ENCODE assay signal across 10 mouse cellular contexts in genomic region chr12:103389982-103390381, GRCm38 (mm10). TPM values are rescaled to one million over a fixed set of nuclear protein-coding genes. Genes with fewer than 3 reads are reported as not detected.
DNase-seq lines count a peak whose midpoint lies in the region; ATAC-seq and TF ChIP-seq lines count a peak whose summit lies in the region.
"Had no signal": no experiment of that assay in that cellular context is flagged by ENCODE, and none has a peak within 500 bp of the region (broad histone marks: within the 10 kb centered on the region; RNA-seq: fewer than 3 reads in every experiment).

No protein-coding gene starts in this region.

- 0 out of 2 replicates have a peak, but pooled peaks have one; percentile 8 for ATAC-seq in common myeloid progenitor, adult 5-6 weeks (replicated peaks; ENCODE audit: low read depth, poor library complexity, severe bottlenecking)
- ATAC-seq in midbrain, embryonic 13.5 days, result no peak
- ATAC-seq in activated CD4-positive, CD25-positive, alpha-beta regulatory T cell, adult 4 months, result no peak

- H3K27ac ChIP-seq in layer of hippocampus, adult 2 months, result peak overlapping the region; percentile 95
- H3K27ac ChIP-seq in midbrain, embryonic 13.5 days, result no peak overlapping the region

- H3K4me3 ChIP-seq in layer of hippocampus, adult 2 months, result peak overlapping the region; percentile 84
- H3K4me3 ChIP-seq in midbrain, embryonic 13.5 days (replicated peaks), result 0 out of 2 replicates have a peak overlapping the region, but pooled peaks have one; percentile 82

- no peaks in the 10 kb centered on the region for H3K9me3 ChIP-seq in midbrain, embryonic 13.5 days

- H3K27me3 ChIP-seq in midbrain, embryonic 13.5 days, result no peaks in the 10 kb centered on the region
- H3K27me3 ChIP-seq: Patski had no signal

- TF ChIP-seq CTCF in layer of hippocampus, adult 2 months (conservative IDR thresholded peaks at IDR 0.05), result no peak

- no peaks in the 10 kb centered on the region for H3K36me3 ChIP-seq in midbrain, embryonic 13.5 days

- peaks cover 13% of the 10 kb centered on the region for H3K4me1 ChIP-seq in midbrain, embryonic 13.5 days (replicated peaks)

- H3K4me2 ChIP-seq in midbrain, embryonic 13.5 days (replicated peaks), result no peak overlapping the region

- 85% methylated on average over 4 of the region's 4 CpGs for WGBS in midbrain, embryonic 13.5 days

- peak; percentile 53 for DNase-seq in cerebellum, adult 9-11 months
- no peak for DNase-seq in cerebellum, adult 8-10 months
- no peak for DNase-seq in layer of hippocampus, adult 2 months (ENCODE audit: low spot score in 2 of 2)
- no peak for DNase-seq in layer of hippocampus, adult 18-20 months (ENCODE audit: low spot score in 2 of 2)
- DNase-seq in gastrocnemius, postnatal 10 days, result no peak
- DNase-seq: kidney, adult 2 months had no signal

- no peak overlapping the region for H3K9ac ChIP-seq in midbrain, embryonic 13.5 days (replicated peaks)

RNA-seq across cellular contexts. Expression of gene Otub2, which starts 1.5 kb away (rescaled TPM):
- total RNA-seq in layer of hippocampus, adult 2 months (2021), result 10 to 100 TPM; 45.2 to 48.6 TPM
- 10 to 100 TPM; 48.0 to 51.3 TPM for total RNA-seq in layer of hippocampus, adult 18-20 months (2021)
- total RNA-seq in common myeloid progenitor, adult 5-6 weeks (2017), result 3.0 and 4.2 TPM in 2 replicates
- 18.3 and 19.6 TPM in 2 replicates for polyA plus RNA-seq in midbrain, embryonic 13.5 days (2015; fragmentation: Nextera tagmentation; extraction: Ambion mirVana)
- polyA plus RNA-seq in activated CD4-positive, CD25-positive, alpha-beta regulatory T cell, adult 4 months (2017; shearing (Covaris generic)), result 1 to 10 TPM; 1.7 TPM
- 1 to 10 TPM; 3.5 to 3.7 TPM for total RNA-seq in gastrocnemius, postnatal 10 days (2021)

RNA-seq across cellular contexts. Expression of gene 9330161L09Rik, which starts 17.6 kb away (rescaled TPM):
- total RNA-seq in layer of hippocampus, adult 2 months (2021), result 1 to 10 TPM; 3.5 to 4.0 TPM
- 1 to 10 TPM; 2.6 to 2.8 TPM for total RNA-seq in layer of hippocampus, adult 18-20 months (2021)
- 2.5 and 3.6 TPM in 2 replicates for total RNA-seq in common myeloid progenitor, adult 5-6 weeks (2017)
- polyA plus RNA-seq in midbrain, embryonic 13.5 days (2015; fragmentation: Nextera tagmentation; extraction: Ambion mirVana), result 0.68 and 1.2 TPM in 2 replicates
- polyA plus RNA-seq in activated CD4-positive, CD25-positive, alpha-beta regulatory T cell, adult 4 months (2017; shearing (Covaris generic)), result 1 to 10 TPM in 1 of 2 experiments, not detected in 1; 1.1 TPM
- under 1 TPM; 0.80 to 0.88 TPM for total RNA-seq in gastrocnemius, postnatal 10 days (2021)

RNA-seq across cellular contexts. Expression of gene Asb2, which starts 34.2 kb away (rescaled TPM):
- total RNA-seq in layer of hippocampus, adult 2 months (2021), result 1 to 10 TPM; 2.0 to 2.3 TPM
- total RNA-seq in layer of hippocampus, adult 18-20 months (2021), result 1 to 10 TPM; 1.8 to 2.1 TPM
- not detected in 2 replicates for total RNA-seq in common myeloid progenitor, adult 5-6 weeks (2017)
- polyA plus RNA-seq in midbrain, embryonic 13.5 days (2015; fragmentation: Nextera tagmentation; extraction: Ambion mirVana), result 0.57 and 0.82 TPM in 2 replicates
- polyA plus RNA-seq in activated CD4-positive, CD25-positive, alpha-beta regulatory T cell, adult 4 months (2017; shearing (Covaris generic)), result 10 to 100 TPM; 14.2 to 37.7 TPM
- 100 to 1,000 TPM; 104 to 141 TPM for total RNA-seq in gastrocnemius, postnatal 10 days (2021)

RNA-seq across cellular contexts. Expression of gene Ddx24, which starts 35.6 kb away (rescaled TPM):
- 100 to 1,000 TPM; 235 to 239 TPM for total RNA-seq in layer of hippocampus, adult 2 months (2021)
- 100 to 1,000 TPM; 247 to 250 TPM for total RNA-seq in layer of hippocampus, adult 18-20 months (2021)
- total RNA-seq in common myeloid progenitor, adult 5-6 weeks (2017), result 124 and 139 TPM in 2 replicates
- 138 and 163 TPM in 2 replicates for polyA plus RNA-seq in midbrain, embryonic 13.5 days (2015; fragmentation: Nextera tagmentation; extraction: Ambion mirVana)
- polyA plus RNA-seq in activated CD4-positive, CD25-positive, alpha-beta regulatory T cell, adult 4 months (2017; shearing (Covaris generic)), result 100 to 1,000 TPM; 193 to 282 TPM
- total RNA-seq in gastrocnemius, postnatal 10 days (2021), result 10 to 100 TPM; 45.5 to 48.7 TPM

RNA-seq across cellular contexts. Expression of gene Ifi27, which starts 44.0 kb away (rescaled TPM):
- total RNA-seq in layer of hippocampus, adult 2 months (2021), result 100 to 1,000 TPM in 1 of 2 experiments, 10 to 100 TPM in 1; 97.3 to 106 TPM
- total RNA-seq in layer of hippocampus, adult 18-20 months (2021), result 100 to 1,000 TPM; 119 to 120 TPM
- 32.3 and 56.2 TPM in 2 replicates for total RNA-seq in common myeloid progenitor, adult 5-6 weeks (2017)
- 5.2 and 6.2 TPM in 2 replicates for polyA plus RNA-seq in midbrain, embryonic 13.5 days (2015; fragmentation: Nextera tagmentation; extraction: Ambion mirVana)
- 100 to 1,000 TPM; 252 to 334 TPM for polyA plus RNA-seq in activated CD4-positive, CD25-positive, alpha-beta regulatory T cell, adult 4 months (2017; shearing (Covaris generic))
- 100 to 1,000 TPM; 104 to 113 TPM for total RNA-seq in gastrocnemius, postnatal 10 days (2021)

Comparison
In these comparisons a context has a peak if more than half of its experiments do, and no peak if none do; other contexts are left out.
1. RNA of gene Asb2, which starts 34.2 kb away (total RNA-seq): 104 to 141 TPM in gastrocnemius, postnatal 10 days; 2.0 to 2.3 TPM in layer of hippocampus, adult 2 months, 1.8 to 2.1 TPM in layer of hippocampus, adult 18-20 months and not detected in common myeloid progenitor, adult 5-6 weeks; every median in the first group is over 10 times any median in the second.